Comparison of ENCODE assay signal across 25 mouse cellular contexts in genomic region chr6:129721390-129721789, GRCm38 (mm10). TPM values are rescaled to one million over a fixed set of nuclear protein-coding genes. Genes with fewer than 3 reads are reported as not detected.
DNase-seq lines count a peak whose midpoint lies in the region; ATAC-seq lines count a peak whose summit lies in the region.
"Had no signal": no experiment of that assay in that cellular context is flagged by ENCODE, and none has a peak within 500 bp of the region (broad histone marks: within the 10 kb centered on the region; RNA-seq: fewer than 3 reads in every experiment).

No protein-coding gene starts in this region.

- H3K4me3 ChIP-seq in kidney, embryonic 16.5 days (ENCODE audit: low read length): no peak overlapping the region
- H3K4me3 ChIP-seq: embryonic facial prominence, embryonic 12.5 days; forebrain, embryonic 15.5 days; heart, embryonic 10.5 days; hindbrain, embryonic 10.5 days had no signal

- H3K27me3 ChIP-seq in kidney, embryonic 16.5 days (ENCODE audit: insufficient read depth, low read length): no peaks in the 10 kb centered on the region
- H3K27me3 ChIP-seq: embryonic facial prominence, embryonic 12.5 days; forebrain, embryonic 15.5 days had no signal

- no peak for DNase-seq in kidney, adult 8-10 months
- no peak for DNase-seq in Muller cell, postnatal 12 days (ENCODE audit: inconsistent ontology term)
- DNase-seq: adrenal gland, postnatal 10 days; cerebellum, adult 11 months; cerebellum, adult 8-10 months; cerebellum, postnatal 14 days; gastrocnemius, postnatal 36 days; heart, adult 18-20 months had no signal

- no peak overlapping the region for H3K27ac ChIP-seq in kidney, embryonic 16.5 days (ENCODE audit: low read length)
- H3K27ac ChIP-seq: embryonic facial prominence, embryonic 12.5 days; forebrain, embryonic 15.5 days; heart, embryonic 10.5 days; hindbrain, embryonic 10.5 days had no signal

- H3K9ac ChIP-seq in kidney, embryonic 16.5 days (replicated peaks; ENCODE audit: low read length): no peak overlapping the region
- H3K9ac ChIP-seq: embryonic facial prominence, embryonic 12.5 days; forebrain, embryonic 15.5 days had no signal

- 71% methylated on average over 1 of the region's 1 CpGs for WGBS in kidney, embryonic 16.5 days

- no peaks in the 10 kb centered on the region for H3K9me3 ChIP-seq in kidney, embryonic 16.5 days (ENCODE audit: low read length)
- H3K9me3 ChIP-seq: forebrain, embryonic 15.5 days; heart, embryonic 10.5 days had no signal

- peak; percentile 49; the same call in 1 of the 2 replicates for ATAC-seq in kidney, embryonic 16.5 days (ENCODE audit: low FRiP score, low TSS enrichment)
- 0 out of 2 replicates have a peak, but pooled peaks have one; percentile 32 for ATAC-seq in common myeloid progenitor, adult 5-6 weeks (replicated peaks; ENCODE audit: low read depth, poor library complexity, severe bottlenecking)
- peak; percentile 42; the same call in 1 of the 2 replicates for ATAC-seq in erythroid progenitor cell, adult 5-6 weeks (replicated peaks; ENCODE audit: low FRiP score, poor library complexity, severe bottlenecking)
- ATAC-seq in neutrophil, adult 5-6 weeks (ENCODE audit: extremely low read depth, insufficient number of reproducible peaks, low FRiP score, poor library complexity, severe bottlenecking): 0 out of 2 replicates have a peak, but pooled peaks have one; percentile 13
- ATAC-seq: forebrain, embryonic 15.5 days; hindbrain, embryonic 16.5 days; inflammation-experienced regulatory T-cells, adult 6 months had no signal

- no peaks in the 10 kb centered on the region for H3K36me3 ChIP-seq in kidney, embryonic 16.5 days (ENCODE audit: insufficient read depth, low read length)
- H3K36me3 ChIP-seq: embryonic facial prominence, embryonic 12.5 days; forebrain, embryonic 15.5 days; heart, embryonic 10.5 days; hindbrain, embryonic 10.5 days had no signal

- no peak overlapping the region for H3K4me2 ChIP-seq in kidney, embryonic 16.5 days (replicated peaks; ENCODE audit: low read depth, low read length)
- H3K4me2 ChIP-seq: embryonic facial prominence, embryonic 12.5 days; forebrain, embryonic 15.5 days had no signal

- H3K4me1 ChIP-seq in kidney, embryonic 16.5 days (ENCODE audit: insufficient read depth, low read length): 0 out of 2 replicates have a peak, but pooled peaks cover 4% of the 10 kb centered on the region
- H3K4me1 ChIP-seq: embryonic facial prominence, embryonic 12.5 days; forebrain, embryonic 15.5 days; heart, embryonic 10.5 days; hindbrain, embryonic 10.5 days had no signal

RNA-seq across cellular contexts. Expression of gene Klri1, which starts 4.5 kb away (rescaled TPM):
- polyA plus RNA-seq in kidney, embryonic 16.5 days (2015; fragmentation: Nextera tagmentation; extraction: Ambion mirVana): not detected in 2 replicates
- total RNA-seq in common myeloid progenitor, adult 5-6 weeks (2017): not detected in 2 replicates
- not detected in 2 replicates for total RNA-seq in erythroid progenitor cell, adult 5-6 weeks (2015; ENCODE audit: low replicate concordance)
- total RNA-seq in erythroid progenitor cell, adult 5-6 weeks (2017; ENCODE audit: low replicate concordance): 2.4 and 4.0 TPM in 2 replicates
- not detected in 2 replicates for total RNA-seq in neutrophil, adult 5-6 weeks (2017)
- total RNA-seq: adrenal gland, postnatal 4 days; ES-E14; gastrocnemius, adult 8-10 months; gastrocnemius, postnatal 36 days; heart, adult 18-20 months; heart, postnatal 25 days had no signal
- polyA plus RNA-seq: brain, embryonic 14.5 days; cortical plate, adult 2 months; embryonic facial prominence, embryonic 12.5 days; forebrain, embryonic 15.5 days; heart, embryonic 10.5 days; heart, embryonic 16.5 days; hindbrain, embryonic 10.5 days had no signal

RNA-seq across cellular contexts. Expression of gene Klri2, which starts 18.9 kb away (rescaled TPM):
- not detected in 2 replicates for polyA plus RNA-seq in kidney, embryonic 16.5 days (2015; fragmentation: Nextera tagmentation; extraction: Ambion mirVana)
- 0.09 TPM in 1 of 2 replicates, not detected in the other for total RNA-seq in common myeloid progenitor, adult 5-6 weeks (2017)
- not detected in 2 replicates for total RNA-seq in erythroid progenitor cell, adult 5-6 weeks (2015; ENCODE audit: low replicate concordance)
- 0.39 TPM in 1 of 2 replicates, not detected in the other for total RNA-seq in erythroid progenitor cell, adult 5-6 weeks (2017; ENCODE audit: low replicate concordance)
- 1.2 and 1.6 TPM in 2 replicates for total RNA-seq in neutrophil, adult 5-6 weeks (2017)
- total RNA-seq: adrenal gland, postnatal 10 days; adrenal gland, postnatal 4 days; ES-E14; gastrocnemius, adult 8-10 months; gastrocnemius, postnatal 36 days; heart, adult 18-20 months; heart, postnatal 25 days had no signal
- polyA plus RNA-seq: brain, embryonic 14.5 days; embryonic facial prominence, embryonic 12.5 days; forebrain, embryonic 15.5 days; heart, embryonic 10.5 days; hindbrain, embryonic 10.5 days; hindbrain, embryonic 16.5 days; inflammation-experienced regulatory T-cells, adult 6 months had no signal

RNA-seq across cellular contexts. Expression of gene Klrc1, which starts 42.6 kb away (rescaled TPM):
- not detected in 2 replicates for polyA plus RNA-seq in kidney, embryonic 16.5 days (2015; fragmentation: Nextera tagmentation; extraction: Ambion mirVana)
- not detected in 2 replicates for total RNA-seq in common myeloid progenitor, adult 5-6 weeks (2017)
- total RNA-seq in erythroid progenitor cell, adult 5-6 weeks (2015; ENCODE audit: low replicate concordance): 2.5 TPM in 1 of 2 replicates, not detected in the other
- total RNA-seq in erythroid progenitor cell, adult 5-6 weeks (2017; ENCODE audit: low replicate concordance): 7.7 TPM in 1 of 2 replicates, not detected in the other
- total RNA-seq in neutrophil, adult 5-6 weeks (2017): 1.2 and 2.8 TPM in 2 replicates
- total RNA-seq: ES-E14; gastrocnemius, adult 8-10 months; gastrocnemius, postnatal 36 days; heart, postnatal 25 days had no signal
- polyA plus RNA-seq: brain, embryonic 14.5 days; cortical plate, adult 2 months; embryonic facial prominence, embryonic 12.5 days; forebrain, embryonic 15.5 days; heart, embryonic 10.5 days; hindbrain, embryonic 10.5 days; hindbrain, embryonic 16.5 days had no signal
